Mouse (Mus musculus) G1E (cell line): ENCODE data around the gene Ppp3cb.

Source experiments
- CTCF ChIP-seq: IDR thresholded peaks from 2 replicates; pipeline ENCODE4 v1.5.1; 2012; ENCODE audit warnings: low read depth, low read length, inconsistent platforms, mixed read lengths
- GATA1 ChIP-seq: IDR thresholded peaks from 2 replicates; pipeline ENCODE4 v1.6.1; 2012; ENCODE audit warnings: borderline replicate concordance, low read length, inconsistent platforms, mixed read lengths

DNA sequence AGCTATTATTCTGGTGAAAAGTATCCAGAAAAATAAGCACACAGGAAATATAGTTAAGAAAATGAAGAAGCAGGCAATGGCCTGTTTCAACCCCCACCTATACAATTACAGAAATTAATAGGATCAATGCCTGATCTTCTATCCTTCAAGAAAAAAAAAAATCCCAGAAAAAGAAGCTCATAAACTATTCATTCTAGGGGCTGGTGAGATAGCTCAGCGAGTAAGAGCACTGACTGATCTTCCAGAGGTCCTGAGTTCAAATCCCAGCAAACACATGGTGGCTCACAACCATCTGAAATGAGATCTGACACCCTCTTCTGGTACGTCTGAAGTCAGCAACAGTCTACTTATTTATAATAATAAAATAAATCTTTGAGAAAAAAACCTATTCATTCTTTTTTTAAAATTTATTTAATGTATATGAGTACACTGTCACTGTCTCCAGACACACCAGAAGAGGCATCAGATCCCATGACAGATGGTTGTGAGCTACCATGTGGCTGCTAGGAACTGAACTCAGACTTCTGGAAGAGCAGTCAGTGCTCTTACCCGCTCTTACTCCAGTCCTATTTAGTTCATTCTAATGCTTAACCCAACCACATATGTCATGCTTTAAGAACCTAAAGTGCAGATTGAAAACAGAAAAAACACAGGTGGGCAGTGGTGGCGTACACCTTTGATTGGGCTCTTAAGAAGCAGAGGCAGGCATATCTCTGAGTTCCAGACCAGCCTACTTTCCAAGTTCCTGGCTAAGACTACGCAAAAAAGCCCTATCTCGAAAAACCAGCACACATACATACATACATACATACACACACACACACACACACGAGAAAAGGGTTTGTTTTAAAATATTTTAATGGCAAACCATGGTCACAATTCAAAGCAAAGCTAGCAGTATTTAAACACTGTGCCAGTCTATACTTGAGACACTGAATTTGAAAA lies 1.6 kb downstream of the Ppp3cb start:
- TF ChIP-seq CTCF (no peak), GATA1 (no peak)
